Mouse (Mus musculus): ENCODE measurements around the gene Il4ra. TPM values are rescaled to one million over a fixed set of nuclear protein-coding genes. Genes with fewer than 3 reads are reported as not detected.
A peak's percentile ranks its signal among the peaks of the same experiment; 100 is the strongest.

Il4ra gene
- polyA plus RNA-seq, 1 experiment from 2014 or later: 4.5 TPM

DNA sequence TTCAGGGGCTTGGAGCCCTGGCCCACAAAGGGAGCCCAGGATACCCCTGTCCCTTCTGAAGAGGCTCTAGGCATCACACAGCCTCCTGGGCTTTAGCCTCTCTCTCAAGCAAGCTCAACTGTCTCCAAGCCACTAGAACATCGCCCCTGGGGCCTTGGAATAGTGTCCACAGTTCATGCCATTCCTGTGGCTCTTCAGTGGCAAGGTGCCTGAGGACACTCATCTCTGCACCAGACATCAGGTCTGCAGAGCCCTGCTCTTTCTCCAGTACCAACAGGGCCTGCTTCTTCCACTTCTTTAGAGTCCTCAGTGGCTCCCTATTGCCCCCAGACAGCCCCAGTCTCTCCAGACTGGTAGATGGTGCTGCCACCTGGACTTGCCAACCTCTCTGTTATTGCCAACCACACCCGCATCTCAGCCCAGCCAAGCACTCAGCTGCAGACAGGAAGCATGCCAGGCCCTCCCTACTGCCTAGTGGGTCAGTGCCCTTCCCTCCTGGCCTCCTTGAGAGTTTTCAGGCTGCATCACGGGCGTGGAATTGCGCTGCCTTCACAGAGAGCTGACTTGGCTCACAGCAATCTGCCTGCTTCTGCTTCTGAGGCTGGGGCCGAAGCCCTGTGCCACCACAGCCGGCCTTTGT is 8.3 kb downstream of the Il4ra start:
- H3K4me1 ChIP-seq (replicated peaks): peaks cover 23% of the 10 kb centered on the region

GRCm38 (mm10) chr7:125561085-125561690 is 9.3 kb downstream of the Il4ra start:
- Histone ChIP-seq H3K4me2 (no peak overlapping the region), H3K4me3 (no peak overlapping the region), H3K4me1 (replicated peaks) (peaks cover 17% of the 10 kb centered on the region), H3K27me3 (no peaks in the 10 kb centered on the region), H3K36me3 (no peaks in the 10 kb centered on the region), H3K9ac (no peak overlapping the region), H3K9me3 (replicated peaks) (no peaks in the 10 kb centered on the region), H3K27ac (no peak overlapping the region)
- WGBS: 41% methylated on average over 9 of the region's 9 CpGs
- ATAC-seq (replicated peaks; ENCODE audit: insufficient number of reproducible peaks, insufficient read depth, low FRiP score, low read depth): 0 out of 2 replicates have a peak, but pooled peaks have one; percentile 11

More for the DNA sequence above, 8.3 kb downstream of the Il4ra start:
- 80% methylated on average over 7 of the region's 7 CpGs for WGBS
- Histone ChIP-seq H3K36me3 (no peaks in the 10 kb centered on the region), H3K4me3 (no peak overlapping the region), H3K4me2 (no peak overlapping the region), H3K27me3 (no peaks in the 10 kb centered on the region), H3K9me3 (replicated peaks) (no peaks in the 10 kb centered on the region), H3K27ac (no peak overlapping the region), H3K9ac (no peak overlapping the region)
- ATAC-seq (replicated peaks; ENCODE audit: insufficient number of reproducible peaks, insufficient read depth, low FRiP score, low read depth): no peak

- peaks cover 17% of the 10 kb centered on the region for H3K4me1 ChIP-seq (replicated peaks)
- no peak for ATAC-seq (replicated peaks; ENCODE audit: insufficient number of reproducible peaks, insufficient read depth, low FRiP score, low read depth)
- no peak overlapping the region for H3K9ac ChIP-seq
- no peak overlapping the region for H3K4me3 ChIP-seq
- no peaks in the 10 kb centered on the region for H3K9me3 ChIP-seq (replicated peaks)
- WGBS: 74% methylated on average over 4 of the region's 4 CpGs
- H3K4me2 ChIP-seq: no peak overlapping the region
- H3K27ac ChIP-seq: no peak overlapping the region
- H3K36me3 ChIP-seq: no peaks in the 10 kb centered on the region
- no peaks in the 10 kb centered on the region for H3K27me3 ChIP-seq
Observed at GRCm38 (mm10) chr7:125562413-125562812, 10.5 kb downstream of the Il4ra start.

DNA sequence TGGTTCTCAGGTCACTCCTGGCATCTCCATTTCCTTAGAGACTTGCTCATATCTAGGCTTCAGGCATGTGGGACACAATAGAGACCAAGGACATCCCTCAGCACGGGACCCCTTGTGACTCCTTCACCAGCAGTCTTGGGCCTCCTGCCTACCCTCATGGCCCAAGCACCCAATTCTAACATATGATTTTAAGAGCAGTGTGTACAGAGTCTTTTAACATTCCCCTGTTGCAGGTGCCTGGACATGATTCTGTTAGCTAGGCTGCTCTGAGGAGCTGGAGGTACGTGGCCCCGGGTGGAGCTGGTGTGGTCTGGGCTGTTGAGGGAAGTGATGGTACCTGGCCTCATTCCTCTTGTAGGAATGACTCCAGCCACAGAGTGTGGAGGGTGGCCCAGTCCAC is 11.2 kb downstream of the Il4ra start:
- Histone ChIP-seq H3K27ac (no peak overlapping the region), H3K4me1 (replicated peaks) (peaks cover 17% of the 10 kb centered on the region), H3K27me3 (no peaks in the 10 kb centered on the region), H3K4me2 (no peak overlapping the region), H3K36me3 (no peaks in the 10 kb centered on the region), H3K4me3 (no peak overlapping the region), H3K9ac (no peak overlapping the region), H3K9me3 (replicated peaks) (no peaks in the 10 kb centered on the region)
- no peak for ATAC-seq (replicated peaks; ENCODE audit: insufficient number of reproducible peaks, insufficient read depth, low FRiP score, low read depth)
- 79% methylated on average over 3 of the region's 3 CpGs for WGBS

GRCm38 (mm10) chr7:125564316-125565024 is 12.6 kb downstream of the Il4ra start:
- Histone ChIP-seq H3K4me2 (no peak overlapping the region), H3K4me3 (no peak overlapping the region), H3K36me3 (no peaks in the 10 kb centered on the region), H3K4me1 (replicated peaks) (peaks cover 17% of the 10 kb centered on the region), H3K9me3 (replicated peaks) (no peaks in the 10 kb centered on the region), H3K9ac (no peak overlapping the region), H3K27ac (no peak overlapping the region), H3K27me3 (no peaks in the 10 kb centered on the region)
- WGBS: 70% methylated on average over 11 of the region's 11 CpGs
- ATAC-seq (replicated peaks; ENCODE audit: insufficient number of reproducible peaks, insufficient read depth, low FRiP score, low read depth): no peak

DNA sequence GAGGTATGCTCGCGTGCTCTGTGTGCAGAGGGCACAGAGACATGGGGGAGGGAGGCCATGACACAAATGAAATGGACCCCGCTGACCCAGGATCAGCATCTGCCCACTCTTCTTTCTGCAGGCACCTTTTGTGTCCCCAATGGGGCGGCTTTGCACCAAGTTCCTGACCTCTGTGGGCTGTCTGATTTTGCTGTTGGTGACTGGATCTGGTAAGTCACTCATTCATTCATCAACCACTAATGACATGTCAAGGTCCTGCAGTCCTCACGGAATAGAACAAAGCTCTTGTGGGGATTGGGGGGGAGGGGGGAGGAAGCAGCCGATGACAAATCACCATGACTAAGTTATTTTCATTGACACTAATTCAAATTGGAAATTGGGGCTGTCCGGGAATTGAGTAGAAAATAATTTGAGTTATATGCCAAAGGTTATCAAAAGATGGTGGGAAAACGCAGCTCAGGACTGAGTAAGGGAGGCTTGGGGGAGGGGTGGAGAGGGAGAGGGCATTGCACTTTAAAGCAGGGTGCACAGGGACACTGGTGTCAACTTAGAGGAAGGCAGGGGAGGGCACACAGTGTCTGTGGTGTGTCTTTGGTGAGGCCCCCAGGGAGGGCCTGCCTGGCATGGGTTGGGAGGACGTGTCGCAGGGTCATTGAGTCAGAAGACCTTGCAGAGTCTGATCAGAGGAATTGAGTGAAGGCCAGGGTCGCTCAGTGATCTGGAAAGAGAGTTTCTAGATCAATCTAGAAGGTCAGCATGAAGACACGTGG is 13.8 kb downstream of the Il4ra start:
- H3K36me3 ChIP-seq: no peaks in the 10 kb centered on the region
- H3K4me2 ChIP-seq: no peak overlapping the region
- no peak for ATAC-seq (replicated peaks; ENCODE audit: insufficient number of reproducible peaks, insufficient read depth, low FRiP score, low read depth)
- no peaks in the 10 kb centered on the region for H3K9me3 ChIP-seq (replicated peaks)
- WGBS: 78% methylated on average over 12 of the region's 12 CpGs
- H3K4me3 ChIP-seq: no peak overlapping the region
- no peak overlapping the region for H3K9ac ChIP-seq
- peaks cover 6% of the 10 kb centered on the region; the same call in 1 of the 2 replicates for H3K4me1 ChIP-seq (replicated peaks)
- no peak overlapping the region for H3K27ac ChIP-seq
- H3K27me3 ChIP-seq: no peaks in the 10 kb centered on the region

DNA sequence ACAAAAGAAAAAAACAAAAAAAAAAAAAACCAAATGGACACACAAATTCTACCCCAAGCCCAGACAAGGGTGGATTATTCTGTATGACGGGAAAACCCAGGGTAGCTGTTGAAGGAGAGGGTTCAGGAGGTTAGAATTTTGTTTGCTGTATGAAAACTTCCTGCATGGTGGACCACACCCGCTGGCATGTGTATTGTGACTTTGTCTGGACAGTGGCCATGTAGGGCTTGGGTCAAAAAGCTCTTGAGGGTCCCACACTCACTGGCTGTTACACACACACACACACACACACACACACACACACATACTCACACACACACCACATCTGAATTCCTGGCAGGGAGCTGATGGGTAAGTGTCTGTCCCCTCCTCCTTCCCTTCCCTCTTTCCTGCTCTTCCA is 14.5 kb downstream of the Il4ra start:
- no peak for ATAC-seq (replicated peaks; ENCODE audit: insufficient number of reproducible peaks, insufficient read depth, low FRiP score, low read depth)
- Histone ChIP-seq H3K4me1 (replicated peaks) (no peaks in the 10 kb centered on the region), H3K27me3 (no peaks in the 10 kb centered on the region), H3K4me3 (no peak overlapping the region), H3K36me3 (no peaks in the 10 kb centered on the region), H3K9ac (no peak overlapping the region), H3K4me2 (no peak overlapping the region), H3K9me3 (replicated peaks) (no peaks in the 10 kb centered on the region), H3K27ac (no peak overlapping the region)
- 63% methylated on average over 2 of the region's 2 CpGs for WGBS

GRCm38 (mm10) chr7:125568888-125569287 is 17.0 kb downstream of the Il4ra start:
- Histone ChIP-seq H3K4me3 (no peak overlapping the region), H3K9ac (no peak overlapping the region), H3K27me3 (no peaks in the 10 kb centered on the region), H3K9me3 (replicated peaks) (no peaks in the 10 kb centered on the region), H3K36me3 (no peaks in the 10 kb centered on the region), H3K4me2 (no peak overlapping the region), H3K4me1 (replicated peaks) (no peaks in the 10 kb centered on the region; the same call in 1 of the 2 replicates), H3K27ac (no peak overlapping the region)
- WGBS: 77% methylated on average over 8 of the region's 8 CpGs
- no peak for ATAC-seq (replicated peaks; ENCODE audit: insufficient number of reproducible peaks, insufficient read depth, low FRiP score, low read depth)

GRCm38 (mm10) chr7:125571891-125572290 is 20.0 kb downstream of the Il4ra start:
- Histone ChIP-seq H3K9ac (no peak overlapping the region), H3K36me3 (no peaks in the 10 kb centered on the region), H3K27ac (no peak overlapping the region), H3K9me3 (replicated peaks) (no peaks in the 10 kb centered on the region), H3K4me3 (no peak overlapping the region), H3K27me3 (no peaks in the 10 kb centered on the region), H3K4me2 (no peak overlapping the region), H3K4me1 (replicated peaks) (peaks cover 14% of the 10 kb centered on the region)
- ATAC-seq (replicated peaks; ENCODE audit: insufficient number of reproducible peaks, insufficient read depth, low FRiP score, low read depth): no peak
- WGBS: 72% methylated on average over 19 of the region's 19 CpGs

DNA sequence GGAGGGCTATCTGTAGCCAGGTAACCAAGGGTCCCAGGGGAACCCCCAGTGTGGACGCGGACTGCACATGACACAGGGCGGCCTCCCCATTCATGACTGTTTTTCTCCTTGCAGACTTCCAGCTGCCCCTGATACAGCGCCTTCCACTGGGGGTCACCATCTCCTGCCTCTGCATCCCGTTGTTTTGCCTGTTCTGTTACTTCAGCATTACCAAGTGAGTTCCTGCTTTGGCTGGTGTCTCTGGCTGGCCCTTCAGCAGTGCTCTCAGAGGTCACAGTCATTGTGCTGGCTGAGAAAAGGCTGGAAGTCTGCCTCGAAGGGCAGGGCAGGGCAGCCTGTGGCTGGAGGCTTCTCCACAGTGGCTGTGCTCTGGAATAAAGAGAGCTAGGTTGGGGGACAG is 20.8 kb downstream of the Il4ra start:
- Histone ChIP-seq H3K27me3 (no peaks in the 10 kb centered on the region), H3K4me2 (no peak overlapping the region), H3K4me1 (replicated peaks) (peaks cover 22% of the 10 kb centered on the region), H3K9ac (no peak overlapping the region), H3K27ac (no peak overlapping the region), H3K4me3 (no peak overlapping the region), H3K9me3 (replicated peaks) (no peaks in the 10 kb centered on the region), H3K36me3 (no peaks in the 10 kb centered on the region)
- 74% methylated on average over 6 of the region's 6 CpGs for WGBS
- no peak for ATAC-seq (replicated peaks; ENCODE audit: insufficient number of reproducible peaks, insufficient read depth, low FRiP score, low read depth)

DNA sequence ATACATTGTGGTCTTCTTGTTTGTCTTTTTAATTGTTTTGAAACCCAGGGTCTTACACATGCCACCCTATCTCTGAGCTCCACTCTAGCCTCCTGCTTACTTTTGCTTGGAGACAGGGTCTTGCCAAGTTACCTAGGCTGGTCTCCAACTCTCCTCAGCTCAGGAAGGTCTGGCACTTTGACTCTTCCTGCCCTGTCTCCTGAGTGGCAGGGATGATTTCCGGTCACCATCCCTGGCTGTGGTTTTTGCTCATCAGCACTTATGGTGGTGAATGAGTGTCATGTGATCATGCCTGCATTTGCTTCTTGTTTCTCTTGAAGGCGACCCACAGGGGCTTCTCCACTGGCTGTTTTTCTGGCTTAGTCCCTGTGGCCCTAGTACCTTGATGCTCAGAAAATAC is 21.9 kb downstream of the Il4ra start:
- H3K9me3 ChIP-seq (replicated peaks): no peaks in the 10 kb centered on the region
- no peak overlapping the region for H3K27ac ChIP-seq
- H3K4me2 ChIP-seq: no peak overlapping the region
- no peak overlapping the region for H3K9ac ChIP-seq
- H3K27me3 ChIP-seq: no peaks in the 10 kb centered on the region
- H3K4me3 ChIP-seq: no peak overlapping the region
- H3K4me1 ChIP-seq (replicated peaks): peaks cover 26% of the 10 kb centered on the region
- 77% methylated on average over 2 of the region's 2 CpGs for WGBS
- ATAC-seq (replicated peaks; ENCODE audit: insufficient number of reproducible peaks, insufficient read depth, low FRiP score, low read depth): no peak
- no peaks in the 10 kb centered on the region for H3K36me3 ChIP-seq

Data from heart, embryonic 15.5 days (tissue).